Mouse (Mus musculus): ENCODE data around the gene Mapkap1. TPM values are rescaled to one million over a fixed set of nuclear protein-coding genes. Genes with fewer than 3 reads are reported as not detected.
A peak's percentile ranks its signal among the peaks of the same experiment; 100 is the strongest.

The Mapkap1 gene
- polyA plus RNA-seq, 1 experiment = 72.2 TPM

- TF ChIP-seq CTCF (IDR thresholded peaks at IDR 0.05; ENCODE audit: borderline replicate concordance, extremely low read depth, insufficient read depth, insufficient read length) = no peak
- TF ChIP-seq POLR2A (IDR thresholded peaks at IDR 0.05; ENCODE audit: borderline replicate concordance, extremely low read depth, insufficient read depth, insufficient read length, poor library complexity, severe bottlenecking) = no peak
- no peak for DNase-seq (ENCODE audit: low read depth)
Measured at GRCm38 (mm10) chr2:34635249-34636165, 228.9 kb downstream of the Mapkap1 start.

DNA sequence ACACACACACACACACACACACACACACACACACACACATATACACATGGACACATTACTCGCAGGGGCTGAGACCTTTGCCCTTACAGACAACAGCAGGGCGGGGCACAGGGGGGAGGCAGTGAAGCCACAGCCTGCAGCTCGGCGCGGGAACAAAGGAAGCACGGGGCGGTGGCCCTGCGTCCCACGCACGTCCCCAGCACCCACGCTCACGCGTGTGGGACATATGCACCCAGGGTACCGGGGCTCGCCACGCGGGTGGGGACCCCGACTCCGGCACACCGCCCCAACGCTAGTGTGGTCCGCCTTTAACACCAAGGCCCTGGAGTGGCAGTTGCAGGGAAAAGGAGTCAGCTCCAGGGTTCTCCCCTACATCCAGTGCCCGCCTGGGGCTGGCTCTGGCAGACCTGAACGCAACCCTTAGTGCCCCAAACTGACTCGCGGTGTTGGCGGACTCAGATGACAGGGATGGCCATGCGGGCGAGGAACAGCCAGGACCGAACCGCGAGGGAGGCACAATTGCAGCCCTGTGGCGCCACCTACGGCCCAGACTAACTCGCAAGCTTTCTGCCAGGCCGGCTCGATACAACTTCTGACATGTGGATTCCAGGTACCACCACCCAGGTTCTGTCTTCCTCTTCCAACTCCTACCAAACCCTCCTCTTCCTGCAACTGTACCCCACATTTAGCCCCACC lies 232.5 kb downstream of the Mapkap1 start:
- TF ChIP-seq POLR2A (IDR thresholded peaks at IDR 0.05; ENCODE audit: borderline replicate concordance, extremely low read depth, insufficient read depth, insufficient read length, poor library complexity, severe bottlenecking) = no peak
- peak; percentile 97 for TF ChIP-seq CTCF (IDR thresholded peaks at IDR 0.05; ENCODE audit: borderline replicate concordance, extremely low read depth, insufficient read depth, insufficient read length)
- DNase-seq (ENCODE audit: low read depth) = peak; percentile 94

GRCm38 (mm10) chr2:34639725-34640124 lies 233.2 kb downstream of the Mapkap1 start:
- DNase-seq (ENCODE audit: low read depth) = no peak
- TF ChIP-seq CTCF (IDR thresholded peaks at IDR 0.05; ENCODE audit: borderline replicate concordance, extremely low read depth, insufficient read depth, insufficient read length) = no peak
- no peak for TF ChIP-seq POLR2A (IDR thresholded peaks at IDR 0.05; ENCODE audit: borderline replicate concordance, extremely low read depth, insufficient read depth, insufficient read length, poor library complexity, severe bottlenecking)

GRCm38 (mm10) chr2:34642351-34642750 lies 235.8 kb downstream of the Mapkap1 start:
- peak; percentile 55; the same call in 1 of the 2 replicates for TF ChIP-seq CTCF (IDR thresholded peaks at IDR 0.05; ENCODE audit: borderline replicate concordance, extremely low read depth, insufficient read depth, insufficient read length)
- TF ChIP-seq POLR2A (IDR thresholded peaks at IDR 0.05; ENCODE audit: borderline replicate concordance, extremely low read depth, insufficient read depth, insufficient read length, poor library complexity, severe bottlenecking) = no peak
- no peak for DNase-seq (ENCODE audit: low read depth)

DNA sequence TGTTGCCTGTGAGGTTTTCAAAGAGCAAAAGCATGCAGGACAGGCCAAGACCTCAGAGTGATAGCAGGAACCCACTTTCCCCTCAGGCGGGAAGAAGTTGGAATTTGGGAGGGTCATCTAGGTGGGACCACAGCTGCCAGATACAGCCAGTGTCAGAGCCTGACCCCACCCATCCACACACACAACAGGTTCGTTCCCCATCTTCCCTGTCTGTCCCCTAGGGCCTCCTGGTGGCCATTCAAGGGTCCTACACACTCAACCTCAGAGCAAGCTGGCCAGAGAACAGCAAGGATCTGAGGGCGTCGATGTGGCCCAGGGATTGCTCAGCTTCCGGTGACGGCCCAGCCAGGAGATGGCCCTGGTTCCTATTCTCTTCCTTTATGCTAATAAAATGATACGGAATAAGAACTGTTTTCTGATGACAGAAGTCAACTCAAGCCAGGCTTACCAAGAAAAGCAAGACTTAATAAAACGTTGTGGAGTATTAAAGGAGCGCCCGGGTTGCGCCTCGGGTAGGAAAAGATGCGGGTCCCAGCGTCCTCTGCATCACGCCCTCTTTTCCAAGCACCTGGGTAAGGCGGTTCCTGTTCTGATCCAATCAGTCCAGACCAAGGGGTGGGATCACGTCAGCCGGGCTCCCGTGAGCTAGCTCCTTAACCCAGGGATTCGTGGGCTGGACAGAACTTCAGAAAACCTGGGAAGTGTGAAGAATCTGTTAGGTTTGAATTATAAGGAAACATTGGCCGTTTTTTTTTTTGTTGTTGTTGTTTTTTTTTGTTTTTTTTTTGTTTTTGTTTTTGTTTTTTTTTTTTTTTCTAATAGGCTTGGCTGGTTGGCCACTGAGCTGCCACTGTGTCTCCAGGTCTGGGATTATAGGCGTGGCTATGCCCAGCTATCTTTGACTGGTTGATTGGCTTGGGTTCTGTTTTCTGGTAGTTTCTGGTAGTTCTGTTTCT lies 238.3 kb downstream of the Mapkap1 start:
- TF ChIP-seq CTCF (IDR thresholded peaks at IDR 0.05; ENCODE audit: borderline replicate concordance, extremely low read depth, insufficient read depth, insufficient read length) = peak; percentile 65
- no peak for TF ChIP-seq POLR2A (IDR thresholded peaks at IDR 0.05; ENCODE audit: borderline replicate concordance, extremely low read depth, insufficient read depth, insufficient read length, poor library complexity, severe bottlenecking)
- DNase-seq (ENCODE audit: low read depth) = no peak

DNA sequence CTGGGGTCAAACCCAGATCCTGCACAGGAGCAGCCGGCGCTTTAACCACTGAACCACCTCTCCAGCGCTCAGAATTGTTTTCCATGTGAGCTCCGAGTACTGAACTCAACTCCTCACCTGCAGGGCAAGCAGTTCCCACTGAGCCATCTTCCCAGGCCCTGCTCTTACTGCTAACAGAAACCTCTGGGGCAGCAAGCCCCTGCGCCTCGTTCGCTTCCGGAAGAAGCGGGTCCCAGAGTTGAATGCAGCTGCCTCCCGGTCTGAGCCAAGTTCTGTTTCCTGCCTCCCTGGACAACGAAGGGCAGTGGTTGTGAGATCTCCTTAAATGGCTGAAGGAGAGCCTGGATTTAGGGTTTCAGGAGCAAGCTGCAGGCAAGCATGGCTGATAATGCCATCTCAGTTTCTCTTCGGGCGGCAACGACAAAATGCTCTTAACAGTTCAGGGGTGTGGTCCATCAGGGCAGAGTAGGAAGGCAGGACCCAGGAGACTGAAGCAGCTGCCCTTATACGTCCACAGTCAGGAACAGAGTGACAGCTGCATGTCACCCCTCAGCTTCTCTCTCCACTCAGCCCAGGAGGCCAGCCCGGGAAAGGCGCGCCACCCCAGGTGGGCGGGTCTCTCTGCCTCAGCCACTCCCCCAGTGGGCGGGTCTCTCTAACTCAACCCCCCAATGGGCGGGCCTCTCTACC lies 239.4 kb downstream of the Mapkap1 start:
- TF ChIP-seq CTCF (IDR thresholded peaks at IDR 0.05; ENCODE audit: borderline replicate concordance, extremely low read depth, insufficient read depth, insufficient read length) (no peak), POLR2A (IDR thresholded peaks at IDR 0.05; ENCODE audit: borderline replicate concordance, extremely low read depth, insufficient read depth, insufficient read length, poor library complexity, severe bottlenecking) (no peak)
- peak; percentile 66 for DNase-seq (ENCODE audit: low read depth)

- no peak for DNase-seq (ENCODE audit: low read depth)
- TF ChIP-seq CTCF (IDR thresholded peaks at IDR 0.05; ENCODE audit: borderline replicate concordance, extremely low read depth, insufficient read depth, insufficient read length) (no peak), POLR2A (IDR thresholded peaks at IDR 0.05; ENCODE audit: borderline replicate concordance, extremely low read depth, insufficient read depth, insufficient read length, poor library complexity, severe bottlenecking) (no peak)
Measured at GRCm38 (mm10) chr2:34646541-34646865, 239.9 kb downstream of the Mapkap1 start.

DNA sequence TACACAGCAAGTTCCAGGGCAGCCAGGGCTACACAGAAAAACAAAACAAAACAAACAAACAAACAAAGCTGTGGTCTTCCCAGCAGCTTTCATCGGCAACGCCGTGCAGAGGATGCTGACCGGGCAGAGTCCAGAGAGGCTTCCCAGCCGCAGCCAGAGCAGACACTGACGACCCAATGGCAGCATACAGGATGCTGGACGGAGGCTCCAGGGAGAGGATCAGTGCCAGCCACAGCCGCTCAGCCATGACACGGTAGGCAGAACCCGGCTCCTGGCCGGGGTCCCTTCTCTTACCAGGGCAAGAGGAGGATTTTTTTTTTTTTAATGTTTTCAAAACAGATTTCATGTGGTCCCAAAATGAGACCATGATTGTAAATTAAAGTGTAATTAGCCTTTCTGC lies 240.8 kb downstream of the Mapkap1 start:
- DNase-seq (ENCODE audit: low read depth) = peak; percentile 28
- TF ChIP-seq POLR2A (IDR thresholded peaks at IDR 0.05; ENCODE audit: borderline replicate concordance, extremely low read depth, insufficient read depth, insufficient read length, poor library complexity, severe bottlenecking) (no peak), CTCF (IDR thresholded peaks at IDR 0.05; ENCODE audit: borderline replicate concordance, extremely low read depth, insufficient read depth, insufficient read length) (no peak)

GRCm38 (mm10) chr2:34667820-34668219 lies 261.2 kb downstream of the Mapkap1 start:
- peak; percentile 69 for DNase-seq (ENCODE audit: low read depth)
- no peak for TF ChIP-seq CTCF (IDR thresholded peaks at IDR 0.05; ENCODE audit: borderline replicate concordance, extremely low read depth, insufficient read depth, insufficient read length)
- no peak for TF ChIP-seq POLR2A (IDR thresholded peaks at IDR 0.05; ENCODE audit: borderline replicate concordance, extremely low read depth, insufficient read depth, insufficient read length, poor library complexity, severe bottlenecking)

GRCm38 (mm10) chr2:34668440-34669191 lies 262.0 kb downstream of the Mapkap1 start:
- DNase-seq (ENCODE audit: low read depth) = peak; percentile 62
- TF ChIP-seq CTCF (IDR thresholded peaks at IDR 0.05; ENCODE audit: borderline replicate concordance, extremely low read depth, insufficient read depth, insufficient read length) (no peak), POLR2A (IDR thresholded peaks at IDR 0.05; ENCODE audit: borderline replicate concordance, extremely low read depth, insufficient read depth, insufficient read length, poor library complexity, severe bottlenecking) (no peak)
